Mouse (Mus musculus): ENCODE measurements around the gene Map1lc3b.

DNA sequence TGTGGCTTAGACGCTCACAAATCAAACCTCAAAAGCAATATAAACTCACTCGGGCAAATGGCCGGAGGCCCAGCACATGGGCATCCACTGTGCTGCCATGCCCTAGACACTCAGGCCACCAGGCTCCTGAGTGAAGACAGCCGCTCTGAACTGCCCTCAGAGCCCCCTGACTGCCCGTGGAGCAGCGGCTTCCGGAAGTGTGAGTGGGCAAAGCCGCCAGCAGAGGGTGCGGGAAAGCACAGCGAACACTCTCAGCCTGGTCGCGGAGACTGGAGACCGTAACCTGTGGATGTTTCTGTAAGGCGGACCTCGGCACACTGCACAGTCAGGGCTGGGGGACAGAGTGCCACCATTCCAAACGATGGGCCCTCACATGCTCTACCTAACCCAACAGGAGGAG is 31.6 kb upstream of the Map1lc3b start:
- TF ChIP-seq CTCF (IDR thresholded peaks at IDR 0.05; ENCODE audit: extremely low read depth, insufficient read depth, insufficient read length, insufficient replicate concordance) (no peak), POLR2A (IDR thresholded peaks at IDR 0.05; ENCODE audit: low read depth, low read length) (no peak)
